Mouse (Mus musculus) spleen, adult 2 months (tissue): ENCODE results near the gene Tmem141.

ENCODE experiments used
- CTCF ChIP-seq: fragments of 200-500 bp; IDR thresholded peaks from 2 replicates; pipeline ENCODE4 v1.5.1; 2011; ENCODE audit warnings: mild to moderate bottlenecking, inconsistent platforms; ENCODE audit not compliant: insufficient read depth, insufficient read length, insufficient replicate concordance; ENCODE audit errors: extremely low read depth
- POLR2A ChIP-seq: fragments of 200-500 bp; IDR thresholded peaks from 2 replicates; pipeline ENCODE4 v1.6.1; 2011; ENCODE audit warnings: low read depth, low read length, inconsistent platforms

DNA sequence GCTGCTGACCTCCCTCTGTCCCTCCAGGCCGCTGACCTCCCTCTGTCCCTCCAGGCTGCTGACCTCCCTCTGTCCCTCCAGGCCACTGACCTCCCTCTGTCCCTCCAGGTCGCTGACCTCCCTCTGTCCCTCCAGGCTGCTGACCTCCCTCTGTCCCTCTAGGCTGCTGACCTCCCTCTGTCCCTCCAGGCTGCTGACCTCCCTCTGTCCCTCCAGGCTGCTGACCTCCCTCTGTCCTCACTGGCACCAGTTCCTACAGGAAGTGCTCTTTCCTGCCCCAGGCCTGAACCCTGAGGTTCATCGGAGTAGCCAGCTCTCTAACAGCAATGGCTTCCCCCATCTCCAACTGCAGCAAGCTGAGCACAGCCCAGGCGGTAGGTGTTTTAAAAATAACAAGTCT lies 6.9 kb upstream of the Tmem141 start:
- TF ChIP-seq CTCF (no peak), POLR2A (no peak)
